Mouse (Mus musculus) ES-Bruce4 (cell line): ENCODE data around the gene Camta2.

Experiments used
- CTCF ChIP-seq: IDR thresholded peaks from one replicate; pipeline ENCODE4 v1.8.1; 2011; ENCODE audit warnings: low read depth, low read length
- EP300 ChIP-seq: IDR thresholded peaks from 2 replicates; pipeline ENCODE4 v1.6.1; 2011; ENCODE audit warnings: low read depth, low read length; ENCODE audit not compliant: insufficient read depth

GRCm38 (mm10) chr11:70668771-70669505 is 19.0 kb downstream of the Camta2 start, which contains the start of gene Spag7:
- TF ChIP-seq CTCF (no peak), EP300 (no peak)
